Mouse (Mus musculus): ENCODE results near the gene Arpp19. TPM values are rescaled to one million over a fixed set of nuclear protein-coding genes. Genes with fewer than 3 reads are reported as not detected.

The Arpp19 gene
- polyA plus RNA-seq, 1 experiment from 2014 or later = 313 TPM

GRCm38 (mm10) chr9:75047079-75047478 lies 9.7 kb downstream of the Arpp19 start:
- DNase-seq (ENCODE audit: low spot score) (no peak), ATAC-seq (replicated peaks; ENCODE audit: low FRiP score, low TSS enrichment, low read depth) (no peak)
- Histone ChIP-seq H3K27ac (ENCODE audit: low read depth) (no peak overlapping the region), H3K36me3 (ENCODE audit: control insufficient read depth, insufficient read depth, low read length) (peaks cover 39% of the 10 kb centered on the region), H3K4me1 (replicated peaks; ENCODE audit: control insufficient read depth, insufficient read depth, low read length) (0 out of 2 replicates have a peak, but pooled peaks cover 2% of the 10 kb centered on the region), H3K27me3 (replicated peaks; ENCODE audit: control insufficient read depth, insufficient read depth, low read length) (no peaks in the 10 kb centered on the region), H3K4me3 (ENCODE audit: low read depth, low read length) (no peak overlapping the region), H3K4me2 (ENCODE audit: low read length) (no peak overlapping the region), H3K9ac (ENCODE audit: low read length) (no peak overlapping the region), H3K9me3 (ENCODE audit: control insufficient read depth, low read length) (no peaks in the 10 kb centered on the region)

GRCm38 (mm10) chr9:75049100-75049499 lies 11.7 kb downstream of the Arpp19 start:
- DNase-seq (ENCODE audit: low spot score) = no peak
- Histone ChIP-seq H3K36me3 (ENCODE audit: control insufficient read depth, insufficient read depth, low read length) (peaks cover 23% of the 10 kb centered on the region), H3K4me1 (replicated peaks; ENCODE audit: control insufficient read depth, insufficient read depth, low read length) (0 out of 2 replicates have a peak, but pooled peaks cover 2% of the 10 kb centered on the region), H3K9ac (ENCODE audit: low read length) (no peak overlapping the region), H3K4me2 (ENCODE audit: low read length) (no peak overlapping the region), H3K4me3 (ENCODE audit: low read depth, low read length) (no peak overlapping the region), H3K27ac (ENCODE audit: low read depth) (no peak overlapping the region), H3K27me3 (replicated peaks; ENCODE audit: control insufficient read depth, insufficient read depth, low read length) (no peaks in the 10 kb centered on the region), H3K9me3 (ENCODE audit: control insufficient read depth, low read length) (no peaks in the 10 kb centered on the region)
- 59% methylated on average over 3 of the region's 3 CpGs for WGBS
- no peak for ATAC-seq (replicated peaks; ENCODE audit: low FRiP score, low TSS enrichment, low read depth)

GRCm38 (mm10) chr9:75050003-75050402 lies 12.6 kb downstream of the Arpp19 start:
- Histone ChIP-seq H3K9ac (ENCODE audit: low read length) (no peak overlapping the region), H3K4me3 (ENCODE audit: low read depth, low read length) (no peak overlapping the region), H3K36me3 (ENCODE audit: control insufficient read depth, insufficient read depth, low read length) (peaks cover 22% of the 10 kb centered on the region), H3K4me1 (replicated peaks; ENCODE audit: control insufficient read depth, insufficient read depth, low read length) (0 out of 2 replicates have a peak, but pooled peaks cover 5% of the 10 kb centered on the region), H3K27me3 (replicated peaks; ENCODE audit: control insufficient read depth, insufficient read depth, low read length) (no peaks in the 10 kb centered on the region), H3K27ac (ENCODE audit: low read depth) (no peak overlapping the region), H3K9me3 (ENCODE audit: control insufficient read depth, low read length) (no peaks in the 10 kb centered on the region), H3K4me2 (ENCODE audit: low read length) (no peak overlapping the region)
- DNase-seq (ENCODE audit: low spot score) (peak; percentile 73), ATAC-seq (replicated peaks; ENCODE audit: low FRiP score, low TSS enrichment, low read depth) (no peak)
- 32% methylated on average over 3 of the region's 3 CpGs for WGBS

- Histone ChIP-seq H3K9ac (ENCODE audit: low read length) (no peak overlapping the region), H3K4me2 (ENCODE audit: low read length) (no peak overlapping the region), H3K27me3 (replicated peaks; ENCODE audit: control insufficient read depth, insufficient read depth, low read length) (no peaks in the 10 kb centered on the region), H3K4me3 (ENCODE audit: low read depth, low read length) (no peak overlapping the region), H3K4me1 (replicated peaks; ENCODE audit: control insufficient read depth, insufficient read depth, low read length) (0 out of 2 replicates have a peak, but pooled peaks cover 5% of the 10 kb centered on the region), H3K36me3 (ENCODE audit: control insufficient read depth, insufficient read depth, low read length) (peaks cover 17% of the 10 kb centered on the region), H3K27ac (ENCODE audit: low read depth) (no peak overlapping the region), H3K9me3 (ENCODE audit: control insufficient read depth, low read length) (no peaks in the 10 kb centered on the region)
- DNase-seq (ENCODE audit: low spot score) (no peak), ATAC-seq (replicated peaks; ENCODE audit: low FRiP score, low TSS enrichment, low read depth) (no peak)
- WGBS = 94% methylated on average over 4 of the region's 4 CpGs
These were observed 14.4 kb downstream of the Arpp19 start for GRCm38 (mm10) chr9:75051841-75052240.

- WGBS = 65% methylated on average over 5 of the region's 5 CpGs
- Histone ChIP-seq H3K4me3 (ENCODE audit: low read depth, low read length) (no peak overlapping the region), H3K9ac (ENCODE audit: low read length) (no peak overlapping the region), H3K27ac (ENCODE audit: low read depth) (no peak overlapping the region), H3K27me3 (replicated peaks; ENCODE audit: control insufficient read depth, insufficient read depth, low read length) (no peaks in the 10 kb centered on the region), H3K36me3 (ENCODE audit: control insufficient read depth, insufficient read depth, low read length) (peaks cover 40% of the 10 kb centered on the region), H3K9me3 (ENCODE audit: control insufficient read depth, low read length) (no peaks in the 10 kb centered on the region), H3K4me2 (ENCODE audit: low read length) (no peak overlapping the region), H3K4me1 (replicated peaks; ENCODE audit: control insufficient read depth, insufficient read depth, low read length) (0 out of 2 replicates have a peak, but pooled peaks cover 2% of the 10 kb centered on the region)
- DNase-seq (ENCODE audit: low spot score) (no peak), ATAC-seq (replicated peaks; ENCODE audit: low FRiP score, low TSS enrichment, low read depth) (no peak)
These were observed 17.6 kb downstream of the Arpp19 start for GRCm38 (mm10) chr9:75055046-75055445.

- DNase-seq (ENCODE audit: low spot score) (no peak), ATAC-seq (replicated peaks; ENCODE audit: low FRiP score, low TSS enrichment, low read depth) (no peak)
- H3K4me1 ChIP-seq (replicated peaks; ENCODE audit: control insufficient read depth, insufficient read depth, low read length) = no peaks in the 10 kb centered on the region
- H3K27me3 ChIP-seq (replicated peaks; ENCODE audit: control insufficient read depth, insufficient read depth, low read length) = no peaks in the 10 kb centered on the region
- no peak overlapping the region for H3K9ac ChIP-seq (ENCODE audit: low read length)
- H3K27ac ChIP-seq (ENCODE audit: low read depth) = no peak overlapping the region
- no peaks in the 10 kb centered on the region for H3K9me3 ChIP-seq (ENCODE audit: control insufficient read depth, low read length)
- H3K4me2 ChIP-seq (ENCODE audit: low read length) = no peak overlapping the region
- peaks cover 2% of the 10 kb centered on the region for H3K36me3 ChIP-seq (ENCODE audit: control insufficient read depth, insufficient read depth, low read length)
- no peak overlapping the region for H3K4me3 ChIP-seq (ENCODE audit: low read depth, low read length)
- WGBS = 61% methylated on average over 9 of the region's 9 CpGs
These were observed 27.4 kb downstream of the Arpp19 start for GRCm38 (mm10) chr9:75064678-75065331.

GRCm38 (mm10) chr9:75070457-75071028 lies 33.1 kb downstream of the Arpp19 start, which contains the start of gene Myo5a:
TSS of gene Myo5a (plus strand) at chr9:75071015.
- H3K4me3 ChIP-seq (ENCODE audit: low read depth, low read length) = peak within 1 kb of the TSS; percentile 66
- 21% methylated on average over 23 of the region's 23 CpGs for WGBS
- peak within 1 kb of the TSS; percentile 71 for H3K9ac ChIP-seq (ENCODE audit: low read length)
- ATAC-seq (replicated peaks; ENCODE audit: low FRiP score, low TSS enrichment, low read depth) (peak; percentile 3; the same call in 1 of the 2 replicates), DNase-seq (ENCODE audit: low spot score) (no peak)
- peak within 1 kb of the TSS; percentile 85 for H3K4me2 ChIP-seq (ENCODE audit: low read length)
- peak within 1 kb of the TSS; percentile 82 for H3K27ac ChIP-seq (ENCODE audit: low read depth)
- peaks cover 7% of the 10 kb centered on the region; the same call in 1 of the 2 replicates for H3K4me1 ChIP-seq (replicated peaks; ENCODE audit: control insufficient read depth, insufficient read depth, low read length)
- no peaks in the 10 kb centered on the region for H3K36me3 ChIP-seq (ENCODE audit: control insufficient read depth, insufficient read depth, low read length)
- H3K27me3 ChIP-seq (replicated peaks; ENCODE audit: control insufficient read depth, insufficient read depth, low read length) = no peaks in the 10 kb centered on the region
- no peaks in the 10 kb centered on the region for H3K9me3 ChIP-seq (ENCODE audit: control insufficient read depth, low read length)

- Histone ChIP-seq H3K27ac (ENCODE audit: low read depth) (peak overlapping the region; percentile 82), H3K9me3 (ENCODE audit: control insufficient read depth, low read length) (no peaks in the 10 kb centered on the region), H3K27me3 (replicated peaks; ENCODE audit: control insufficient read depth, insufficient read depth, low read length) (no peaks in the 10 kb centered on the region), H3K36me3 (ENCODE audit: control insufficient read depth, insufficient read depth, low read length) (no peaks in the 10 kb centered on the region), H3K9ac (ENCODE audit: low read length) (peak overlapping the region; percentile 71), H3K4me1 (replicated peaks; ENCODE audit: control insufficient read depth, insufficient read depth, low read length) (peaks cover 7% of the 10 kb centered on the region; the same call in 1 of the 2 replicates), H3K4me3 (ENCODE audit: low read depth, low read length) (peak overlapping the region; percentile 66), H3K4me2 (ENCODE audit: low read length) (peak overlapping the region; percentile 85)
- under 1% methylated on average over 69 of the region's 92 CpGs for WGBS
- ATAC-seq (replicated peaks; ENCODE audit: low FRiP score, low TSS enrichment, low read depth) = peak; percentile 97
- DNase-seq (ENCODE audit: low spot score) = peak; percentile 91
These were observed 33.8 kb downstream of the Arpp19 start for GRCm38 (mm10) chr9:75071029-75071705.

Measured in intestine, embryonic 14.5 days (tissue).